Mouse (Mus musculus) E14TG2a.4 (cell line): ENCODE measurements around the gene Ccdc65.

ENCODE experiments used
- H3K27me3 ChIP-seq: 2 replicates; pipeline ENCODE4 v1.6.1; 2014; ENCODE audit warnings: low read length, control low read depth; ENCODE audit not compliant: insufficient read depth
- H3K36me3 ChIP-seq: 2 replicates; pipeline ENCODE4 v1.6.1; 2014; ENCODE audit warnings: low read length, control low read depth; ENCODE audit not compliant: insufficient read depth
- H3K4me1 ChIP-seq: replicated peaks from 2 replicates; pipeline ENCODE4 v1.6.1; 2014; ENCODE audit warnings: low read depth, low read length, control low read depth
- H3K4me3 ChIP-seq: replicated peaks from 2 replicates; pipeline ENCODE4 v1.5.1; 2014; ENCODE audit warnings: mild to moderate bottlenecking, low read length
- H3K9me3 ChIP-seq: 2 replicates; pipeline ENCODE4 v1.6.1; 2014; ENCODE audit warnings: low read length, control low read depth
- CTCF ChIP-seq: conservative IDR thresholded peaks from 2 replicates; pipeline ENCODE4 v1.5.1; 2014; ENCODE audit warnings: low read length
- NANOG ChIP-seq: IDR thresholded peaks from 2 replicates; pipeline ENCODE4 v1.6.1; 2014; ENCODE audit warnings: borderline replicate concordance, low read length, mixed read lengths
- POU5F1 ChIP-seq: IDR thresholded peaks from 2 replicates; pipeline ENCODE4 v1.6.1; 2014; ENCODE audit warnings: low read length, borderline replicate concordance

Ccdc65 gene

DNA sequence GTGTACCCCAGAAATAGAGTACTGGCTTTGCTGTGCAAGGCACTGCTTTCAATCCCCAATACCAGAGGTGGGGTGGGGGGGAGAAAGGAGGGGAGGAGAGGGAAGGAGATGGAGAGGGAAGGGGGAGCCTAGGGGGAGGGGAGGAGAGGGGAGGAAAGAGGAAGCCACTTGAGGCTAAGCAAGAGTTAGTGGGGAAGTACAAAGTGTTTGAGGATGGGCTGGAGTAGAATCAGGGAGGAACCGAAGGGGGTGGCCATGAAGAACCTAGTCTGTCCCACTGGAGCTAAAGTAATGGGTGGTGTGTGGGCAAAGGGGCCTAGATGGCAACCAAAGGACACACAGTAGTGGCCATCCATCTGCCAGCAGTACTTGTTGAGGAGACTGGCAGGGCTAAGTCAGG is 24.3 kb upstream of the Ccdc65 start:
- Histone ChIP-seq H3K9me3 (no peaks in the 10 kb centered on the region), H3K4me1 (peaks cover 7% of the 10 kb centered on the region; the same call in 1 of the 2 replicates), H3K4me3 (no peak overlapping the region), H3K36me3 (no peaks in the 10 kb centered on the region), H3K27me3 (peaks cover 26% of the 10 kb centered on the region)
- TF ChIP-seq CTCF, result no peak
- no peak for TF ChIP-seq POU5F1
- no peak for TF ChIP-seq NANOG

DNA sequence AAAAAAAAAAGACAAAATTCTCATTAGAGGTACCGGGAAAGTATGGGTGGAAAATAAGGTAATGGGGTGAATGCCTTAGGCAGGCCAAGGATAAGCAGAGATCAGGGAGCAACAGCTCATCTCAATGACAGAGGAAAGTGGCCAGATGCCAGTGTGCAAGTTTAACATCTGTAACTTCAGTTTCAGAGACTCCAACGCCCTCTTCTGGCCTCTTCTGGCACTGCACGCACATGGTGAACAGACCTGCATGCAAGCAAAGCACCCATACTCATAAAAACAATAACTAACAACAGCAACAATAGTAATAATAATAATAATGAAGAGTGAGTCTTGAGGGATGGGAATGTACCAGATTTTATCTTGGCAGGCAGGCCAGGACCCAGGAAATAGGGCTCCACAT is 22.1 kb upstream of the Ccdc65 start:
- Histone ChIP-seq H3K36me3 (no peaks in the 10 kb centered on the region), H3K9me3 (no peaks in the 10 kb centered on the region), H3K4me3 (no peak overlapping the region), H3K27me3 (peaks cover 14% of the 10 kb centered on the region), H3K4me1 (peaks cover 14% of the 10 kb centered on the region)
- TF ChIP-seq CTCF, result peak; percentile 61
- no peak for TF ChIP-seq NANOG

DNA sequence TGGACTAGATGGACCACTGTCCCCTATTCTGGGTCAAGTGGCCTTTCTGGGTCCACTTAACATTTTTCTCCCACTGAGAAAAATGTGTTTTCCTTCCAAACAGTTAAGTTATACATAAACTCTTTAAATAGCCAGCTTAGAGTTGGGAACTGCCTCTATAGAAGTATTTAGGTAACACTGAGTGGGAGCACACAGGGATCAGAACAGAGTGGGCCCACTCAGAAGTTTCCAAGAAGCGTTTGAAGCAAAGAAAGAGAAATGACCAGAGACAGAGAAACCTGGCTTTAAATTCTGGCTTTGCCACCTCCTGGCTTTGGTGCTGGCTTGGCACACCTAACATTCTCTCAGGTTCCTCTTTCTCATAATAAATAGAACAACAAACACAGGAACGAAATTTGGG is 18.3 kb upstream of the Ccdc65 start:
- Histone ChIP-seq H3K4me1 (peaks cover 27% of the 10 kb centered on the region), H3K9me3 (no peaks in the 10 kb centered on the region), H3K4me3 (no peak overlapping the region), H3K27me3 (peaks cover 14% of the 10 kb centered on the region), H3K36me3 (no peaks in the 10 kb centered on the region)
- no peak for TF ChIP-seq CTCF
- TF ChIP-seq POU5F1, result no peak
- no peak for TF ChIP-seq NANOG

DNA sequence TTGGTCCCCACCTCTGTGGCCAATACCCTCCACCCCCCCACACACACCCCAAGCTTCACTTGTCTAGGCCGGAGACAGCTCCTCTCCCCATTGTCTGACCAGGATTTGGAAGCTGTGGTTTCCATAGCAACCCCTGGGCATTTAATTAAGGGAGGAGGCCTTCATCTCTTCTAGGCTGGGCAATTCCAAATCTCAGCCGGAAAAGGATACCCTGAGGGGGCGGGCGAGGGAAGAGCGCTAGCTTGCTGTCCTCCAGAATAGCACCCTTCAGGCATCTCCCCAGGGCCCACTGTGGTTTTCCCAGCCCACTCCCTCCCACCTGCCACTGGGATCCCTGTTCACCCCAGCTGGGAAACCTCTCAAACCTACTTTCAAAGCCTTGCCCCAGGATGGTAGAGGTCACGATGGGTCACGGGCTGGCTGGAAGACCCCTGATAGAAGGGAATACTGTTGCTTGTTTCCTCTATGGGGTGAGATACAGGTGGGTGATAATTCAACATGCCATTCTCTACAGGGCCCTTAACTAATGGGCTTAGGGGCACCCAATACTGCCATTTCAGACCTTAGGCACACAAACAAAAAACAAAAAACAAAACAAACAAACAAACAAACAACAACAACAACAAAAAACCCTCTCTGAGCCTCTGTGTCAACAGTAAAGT is 16.4 kb upstream of the Ccdc65 start:
- H3K4me1 ChIP-seq, result peaks cover 46% of the 10 kb centered on the region
- H3K36me3 ChIP-seq, result no peaks in the 10 kb centered on the region
- H3K4me3 ChIP-seq, result no peak overlapping the region
- H3K9me3 ChIP-seq, result no peaks in the 10 kb centered on the region
- no peak for TF ChIP-seq NANOG
- no peak for TF ChIP-seq CTCF
- no peak for TF ChIP-seq POU5F1
- H3K27me3 ChIP-seq, result peaks cover 27% of the 10 kb centered on the region

DNA sequence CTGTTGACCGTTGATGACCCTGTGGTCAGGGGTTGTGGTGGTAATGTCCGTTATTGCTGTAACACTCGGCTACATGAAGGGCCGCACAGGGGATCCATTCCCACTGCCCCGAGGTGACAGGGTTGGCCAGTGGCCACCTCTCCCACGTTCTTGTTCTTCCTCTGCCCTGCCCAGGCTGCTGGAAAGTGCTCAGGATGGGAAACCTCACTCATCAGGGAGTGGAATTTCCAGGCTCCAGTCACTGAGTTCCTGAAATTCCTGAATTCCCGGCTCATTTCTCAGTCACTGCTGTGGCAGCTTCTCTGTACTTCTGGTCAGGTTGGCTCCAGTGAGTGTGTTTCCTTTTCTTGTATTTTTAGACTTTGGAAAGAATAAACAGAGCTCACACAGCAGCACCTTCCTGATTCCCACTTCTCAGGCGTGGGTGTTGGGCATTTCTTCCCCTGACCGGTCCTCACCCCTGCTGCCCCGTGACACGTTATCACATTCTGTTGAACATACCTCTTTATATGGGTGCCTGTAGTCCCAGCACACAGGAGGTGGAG is 15.8 kb upstream of the Ccdc65 start:
- H3K9me3 ChIP-seq, result no peaks in the 10 kb centered on the region
- peaks cover 27% of the 10 kb centered on the region for H3K27me3 ChIP-seq
- H3K4me3 ChIP-seq, result no peak overlapping the region
- no peaks in the 10 kb centered on the region for H3K36me3 ChIP-seq
- no peak for TF ChIP-seq CTCF
- no peak for TF ChIP-seq NANOG
- no peak for TF ChIP-seq POU5F1
- peaks cover 47% of the 10 kb centered on the region for H3K4me1 ChIP-seq

DNA sequence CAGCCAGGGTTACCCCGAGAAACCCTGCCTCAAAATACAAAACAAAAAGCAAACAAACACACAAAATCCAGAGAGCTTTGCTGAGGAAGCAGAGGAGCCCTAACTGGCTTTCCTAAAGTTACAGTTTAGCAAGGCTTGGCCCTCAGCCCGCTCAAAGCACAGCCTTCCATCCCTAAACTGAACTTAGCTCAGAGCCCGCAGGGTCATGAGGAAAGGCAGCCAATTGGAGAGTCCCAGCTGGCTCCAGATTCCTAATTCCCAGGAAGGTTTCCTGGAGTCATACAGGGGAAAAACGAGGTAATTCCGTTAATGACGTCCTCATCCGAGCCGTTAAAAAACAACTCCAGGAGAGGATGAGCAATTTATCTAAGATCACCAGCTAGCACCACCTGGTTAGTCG is 12.3 kb upstream of the Ccdc65 start:
- peaks cover 43% of the 10 kb centered on the region for H3K27me3 ChIP-seq

DNA sequence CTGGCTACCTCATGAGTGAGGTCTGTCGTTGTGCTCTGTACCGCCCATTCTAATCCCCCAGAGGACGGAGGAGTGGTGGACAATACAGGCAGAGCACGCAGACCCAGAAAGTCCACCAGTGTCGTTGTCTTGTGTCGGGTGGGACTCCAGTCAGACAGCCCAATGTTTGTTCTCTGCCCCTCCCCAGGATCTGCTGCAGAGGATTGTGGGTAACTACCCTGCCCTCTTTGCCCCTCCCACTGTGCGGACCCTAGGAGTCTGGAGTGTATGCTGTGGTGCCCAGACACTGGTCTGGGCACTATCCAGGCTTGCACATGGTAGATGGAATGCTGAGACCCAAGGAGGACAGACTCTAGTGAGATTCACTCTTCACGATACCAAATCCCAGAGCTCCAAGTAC is 11.8 kb upstream of the Ccdc65 start:
- peak overlapping the region; percentile 69 for H3K4me3 ChIP-seq

More for the DNA sequence above, 12.3 kb upstream of the Ccdc65 start:
- TF ChIP-seq POU5F1 (no peak), NANOG (no peak), CTCF (no peak)
- Histone ChIP-seq H3K4me1 (peaks cover 42% of the 10 kb centered on the region), H3K4me3 (peak overlapping the region; percentile 69), H3K9me3 (no peaks in the 10 kb centered on the region), H3K36me3 (no peaks in the 10 kb centered on the region)

DNA sequence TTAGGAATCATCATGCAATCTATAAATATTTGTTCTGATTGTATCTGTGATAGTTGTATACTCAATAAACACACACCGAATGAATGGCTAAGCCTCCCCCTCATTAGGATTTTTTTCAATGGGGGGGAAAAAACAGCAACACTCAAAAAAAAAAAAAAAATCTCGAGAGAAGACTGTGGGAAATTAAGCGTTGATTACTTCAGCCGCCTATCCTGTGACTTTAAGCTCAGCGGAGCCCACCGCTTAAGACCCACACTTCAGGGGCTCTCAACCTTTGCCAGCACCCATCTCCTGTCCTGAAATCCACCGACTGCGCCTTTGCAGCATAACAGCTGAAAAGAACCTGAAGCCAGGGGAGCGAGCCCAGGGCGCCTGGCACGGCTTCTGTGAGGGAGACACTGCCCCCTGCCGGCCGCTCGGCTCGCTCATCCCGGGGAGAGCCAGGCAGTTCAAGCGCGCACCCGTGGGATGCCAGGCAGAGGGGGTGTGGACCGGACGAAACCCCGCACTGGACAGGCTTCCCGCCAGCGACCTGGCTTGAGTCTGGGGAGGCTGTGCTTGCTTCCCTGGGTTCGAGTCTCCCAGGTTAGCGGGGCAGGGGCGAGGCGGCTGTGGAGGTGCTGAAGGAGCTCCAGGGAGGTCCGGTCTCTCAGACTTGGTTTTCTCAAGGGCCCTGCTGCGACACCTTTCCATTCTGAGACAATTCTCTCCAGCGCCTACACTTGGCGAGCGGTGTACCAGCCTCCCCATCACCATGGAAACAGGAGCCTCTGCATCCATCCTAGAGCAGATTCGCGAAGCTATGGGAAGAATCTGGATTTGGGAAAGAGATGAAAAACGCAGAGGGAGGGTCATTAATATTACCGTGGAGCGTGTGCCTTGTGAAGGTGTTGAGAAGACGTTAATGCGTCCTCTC is 8.6 kb upstream of the Ccdc65 start:
- Histone ChIP-seq H3K4me1 (peaks cover 25% of the 10 kb centered on the region), H3K4me3 (peak overlapping the region; percentile 72), H3K9me3 (no peaks in the 10 kb centered on the region), H3K36me3 (no peaks in the 10 kb centered on the region), H3K27me3 (peaks cover 68% of the 10 kb centered on the region)
- TF ChIP-seq CTCF (peak; percentile 45), POU5F1 (no peak)

More for the DNA sequence above, 11.8 kb upstream of the Ccdc65 start:
- TF ChIP-seq CTCF, result no peak
- no peak for TF ChIP-seq NANOG
- no peak for TF ChIP-seq POU5F1
- Histone ChIP-seq H3K9me3 (no peaks in the 10 kb centered on the region), H3K4me1 (peaks cover 38% of the 10 kb centered on the region), H3K36me3 (no peaks in the 10 kb centered on the region), H3K27me3 (peaks cover 48% of the 10 kb centered on the region)

DNA sequence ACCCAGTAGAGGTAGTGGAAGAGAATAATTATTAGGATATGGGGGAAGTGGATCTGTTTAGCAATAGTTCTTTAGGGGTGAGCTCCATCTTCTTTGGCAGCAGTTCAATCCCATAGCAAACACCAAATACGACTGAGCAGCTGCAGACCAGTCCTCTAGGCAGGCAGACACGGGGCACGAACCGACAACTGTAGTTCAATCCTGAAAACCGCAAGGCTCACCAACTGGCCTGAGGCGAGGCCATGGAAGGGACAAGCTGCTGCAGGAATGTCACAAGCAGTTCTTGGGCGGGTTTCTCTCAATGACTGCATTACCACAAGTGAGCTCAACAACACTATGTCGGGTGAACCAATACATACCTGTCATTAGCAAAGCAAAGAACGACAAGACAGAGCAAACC is 3.7 kb upstream of the Ccdc65 start:
- Histone ChIP-seq H3K4me3 (no peak overlapping the region), H3K36me3 (no peaks in the 10 kb centered on the region), H3K27me3 (peaks cover 73% of the 10 kb centered on the region), H3K4me1 (peaks cover 12% of the 10 kb centered on the region; the same call in 1 of the 2 replicates), H3K9me3 (no peaks in the 10 kb centered on the region)
- TF ChIP-seq CTCF (no peak), NANOG (no peak), POU5F1 (no peak)
